Mouse (Mus musculus) G1E (cell line): Measurements from ENCODE around the gene Areg.

Source experiments
- CTCF ChIP-seq: IDR thresholded peaks from 2 replicates; pipeline ENCODE4 v1.5.1; 2012; ENCODE audit warnings: low read depth, low read length, inconsistent platforms, mixed read lengths
- GATA1 ChIP-seq: IDR thresholded peaks from 2 replicates; pipeline ENCODE4 v1.6.1; 2012; ENCODE audit warnings: borderline replicate concordance, low read length, inconsistent platforms, mixed read lengths
- GATA2 ChIP-seq: IDR thresholded peaks from 2 replicates; pipeline ENCODE4 v1.6.1; 2012; ENCODE audit warnings: low read depth, low read length, inconsistent platforms, borderline replicate concordance
- POLR2AphosphoS5 ChIP-seq: IDR thresholded peaks from 2 replicates; pipeline ENCODE4 v1.6.1; 2012; ENCODE audit warnings: low read depth, low read length, inconsistent platforms; ENCODE audit not compliant: insufficient replicate concordance
- TAL1 ChIP-seq: conservative IDR thresholded peaks from 2 replicates; pipeline ENCODE4 v1.6.1; 2012; ENCODE audit warnings: low read depth, low read length, inconsistent platforms, mixed read lengths

GRCm38 (mm10) chr5:91134961-91135360, 4.4 kb upstream of the Areg start:
- TF ChIP-seq CTCF (no peak), TAL1 (no peak), GATA2 (no peak), GATA1 (no peak), POLR2AphosphoS5 (no peak)
